Mouse (Mus musculus): Measurements from ENCODE around the gene Gm2431.
"Not testable (repeated sequence)": the region's sequence is repeated elsewhere in the genome, so short reads cannot be mapped to it uniquely, and the experiment has no call there.

- not testable (repeated sequence) for TF ChIP-seq CTCF (IDR thresholded peaks at IDR 0.05; ENCODE audit: low read depth, low read length); POLR2A (IDR thresholded peaks at IDR 0.05; ENCODE audit: borderline replicate concordance, low read depth, low read length)
Measured at GRCm38 (mm10) chr7:142282847-142283246, 24.7 kb upstream of the Gm2431 start.

All from bone marrow macrophage, adult 2 months (primary cell).